9 mouse cellular contexts compared by ENCODE assay signal in the genomic region with DNA sequence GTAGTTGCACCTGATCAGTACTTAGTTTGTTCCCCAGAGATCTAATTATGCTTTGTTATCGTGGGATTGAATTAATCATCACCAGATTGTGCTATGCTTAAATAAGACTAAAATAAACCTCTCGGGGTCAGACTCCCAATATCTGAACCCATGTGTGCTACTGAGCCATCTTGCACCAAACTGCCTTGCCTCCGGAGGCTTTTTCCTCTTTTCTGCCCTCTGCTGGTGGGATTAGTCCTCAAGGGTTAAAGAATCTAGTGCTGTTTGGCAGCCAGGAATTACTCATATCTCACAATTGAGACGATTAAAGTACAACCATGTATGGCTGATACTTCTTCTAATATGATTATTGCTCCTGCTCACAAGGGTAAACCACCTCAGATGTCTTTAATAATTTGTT.
DNase-seq lines count a peak whose midpoint lies in the region; TF ChIP-seq lines count a peak whose summit lies in the region.
"Had no signal": no experiment of that assay in that cellular context is flagged by ENCODE, and none has a peak within 500 bp of the region (broad histone marks: within the 10 kb centered on the region; RNA-seq: fewer than 3 reads in every experiment).

No protein-coding gene starts in this region.

- no peak overlapping the region for H3K4me3 ChIP-seq in bone marrow, adult 2 months (replicated peaks; ENCODE audit: control insufficient read depth, low read depth, low read length)
- H3K4me3 ChIP-seq: liver, embryonic 13.5 days had no signal

- TF ChIP-seq CTCF in bone marrow, adult 2 months (IDR thresholded peaks at IDR 0.05; ENCODE audit: control insufficient read depth, insufficient read depth, low read length), result peak; percentile 49; the same call in 1 of the 2 replicates

- no peak overlapping the region for H3K27ac ChIP-seq in bone marrow, adult 2 months (ENCODE audit: control insufficient read depth, insufficient read depth, low read depth, low read length, poor library complexity)
- H3K27ac ChIP-seq: liver, embryonic 13.5 days had no signal

- DNase-seq in adrenal gland, adult 18-20 months (ENCODE audit: low spot score in 2 of 2), result peak; percentile 32 to 41
- no peak for DNase-seq in adrenal gland, adult 8-10 months
- peak; percentile 35 for DNase-seq in layer of hippocampus, adult 9-10 months (ENCODE audit: low spot score)
- no peak for DNase-seq in layer of hippocampus, adult 8-10 months (ENCODE audit: low spot score in 2 of 2)
- DNase-seq in layer of hippocampus, postnatal 10 days (ENCODE audit: low spot score in 2 of 2), result peak; percentile 24 to 37
- DNase-seq in thymus, postnatal 14 days, result peak; percentile 80
- DNase-seq in ovary, adult 18-20 months (ENCODE audit: low spot score), result no peak
- DNase-seq: liver, embryonic 13.5 days had no signal

- no peak for TF ChIP-seq POLR2A in bone marrow, adult 2 months (IDR thresholded peaks at IDR 0.05; ENCODE audit: borderline replicate concordance, control insufficient read depth, low read depth, low read length)

- 44% methylated on average over 4 of the region's 4 CpGs for WGBS in bone marrow, adult 2 months

- no peaks in the 10 kb centered on the region; the same call in 1 of the 2 replicates for H3K4me1 ChIP-seq in bone marrow, adult 2 months (ENCODE audit: control insufficient read depth, insufficient read depth, low read length)

Comparison
In these comparisons a context has a peak if more than half of its experiments do, and no peak if none do; other contexts are left out.
1. DNase-seq: peak in adrenal gland, adult 18-20 months (2 of 2), layer of hippocampus, adult 9-10 months (single experiment), layer of hippocampus, postnatal 10 days (2 of 2) and thymus, postnatal 14 days (single experiment); none in adrenal gland, adult 8-10 months (single experiment), layer of hippocampus, adult 8-10 months (0 of 2) and ovary, adult 18-20 months (single experiment).